Mouse (Mus musculus): ENCODE data around the gene Cmss1. TPM values are rescaled to one million over a fixed set of nuclear protein-coding genes. Genes with fewer than 3 reads are reported as not detected.

The Cmss1 gene
- polyA plus RNA-seq, 1 experiment from 2014 or later, result 36.9 TPM

- DNase-seq (no peak), ATAC-seq (ENCODE audit: low read depth) (no peak)
- peaks cover 9% of the 10 kb centered on the region for H3K27me3 ChIP-seq
- H3K36me3 ChIP-seq, result no peaks in the 10 kb centered on the region
- 68% methylated on average over 3 of the region's 3 CpGs for WGBS (ENCODE audit: insufficient replicate concordance)
- no peak overlapping the region for H3K9ac ChIP-seq
- no peaks in the 10 kb centered on the region for H3K4me1 ChIP-seq (replicated peaks)
- H3K9me3 ChIP-seq (replicated peaks), result no peaks in the 10 kb centered on the region
- no peak overlapping the region for H3K4me2 ChIP-seq
- no peak overlapping the region for H3K4me3 ChIP-seq (replicated peaks)
- no peak overlapping the region for H3K27ac ChIP-seq
Observed at GRCm38 (mm10) chr16:57543243-57543642, 63.4 kb downstream of the Cmss1 start.

- Histone ChIP-seq H3K4me2 (no peak overlapping the region), H3K27ac (no peak overlapping the region), H3K4me3 (replicated peaks) (no peak overlapping the region), H3K9me3 (replicated peaks) (no peaks in the 10 kb centered on the region), H3K4me1 (replicated peaks) (0 out of 2 replicates have a peak, but pooled peaks cover 5% of the 10 kb centered on the region), H3K36me3 (no peaks in the 10 kb centered on the region), H3K27me3 (no peaks in the 10 kb centered on the region), H3K9ac (no peak overlapping the region)
- WGBS (ENCODE audit: insufficient replicate concordance), result 66% methylated on average over 7 of the region's 7 CpGs
- DNase-seq (no peak), ATAC-seq (ENCODE audit: low read depth) (no peak)
Observed at GRCm38 (mm10) chr16:57536511-57536910, 70.2 kb downstream of the Cmss1 start.

GRCm38 (mm10) chr16:57534811-57535210 is 71.9 kb downstream of the Cmss1 start:
- DNase-seq, result no peak
- no peaks in the 10 kb centered on the region for H3K9me3 ChIP-seq (replicated peaks)
- no peak for ATAC-seq (ENCODE audit: low read depth)

GRCm38 (mm10) chr16:57534365-57534764 is 72.3 kb downstream of the Cmss1 start:
- H3K27ac ChIP-seq, result no peak overlapping the region
- no peaks in the 10 kb centered on the region for H3K27me3 ChIP-seq
- no peaks in the 10 kb centered on the region for H3K36me3 ChIP-seq
- no peak overlapping the region for H3K4me3 ChIP-seq (replicated peaks)
- 17% methylated on average over 1 of the region's 1 CpGs for WGBS (ENCODE audit: insufficient replicate concordance)
- ATAC-seq (ENCODE audit: low read depth) (no peak), DNase-seq (no peak)
- H3K9ac ChIP-seq, result no peak overlapping the region
- no peaks in the 10 kb centered on the region for H3K9me3 ChIP-seq (replicated peaks)
- no peak overlapping the region for H3K4me2 ChIP-seq
- 0 out of 2 replicates have a peak, but pooled peaks cover 5% of the 10 kb centered on the region for H3K4me1 ChIP-seq (replicated peaks)

More at GRCm38 (mm10) chr16:57534811-57535210, 71.9 kb downstream of the Cmss1 start:
- Histone ChIP-seq H3K36me3 (no peaks in the 10 kb centered on the region), H3K27me3 (no peaks in the 10 kb centered on the region), H3K4me2 (no peak overlapping the region), H3K9ac (no peak overlapping the region), H3K27ac (no peak overlapping the region), H3K4me1 (replicated peaks) (0 out of 2 replicates have a peak, but pooled peaks cover 5% of the 10 kb centered on the region), H3K4me3 (replicated peaks) (no peak overlapping the region)
- WGBS (ENCODE audit: insufficient replicate concordance), result 33% methylated on average over 1 of the region's 1 CpGs

GRCm38 (mm10) chr16:57532081-57532493 is 74.6 kb downstream of the Cmss1 start:
- ATAC-seq (ENCODE audit: low read depth) (no peak), DNase-seq (no peak)
- Histone ChIP-seq H3K9ac (no peak overlapping the region), H3K27me3 (no peaks in the 10 kb centered on the region), H3K4me2 (no peak overlapping the region), H3K36me3 (no peaks in the 10 kb centered on the region), H3K27ac (no peak overlapping the region), H3K9me3 (replicated peaks) (no peaks in the 10 kb centered on the region), H3K4me1 (replicated peaks) (0 out of 2 replicates have a peak, but pooled peaks cover 5% of the 10 kb centered on the region), H3K4me3 (replicated peaks) (no peak overlapping the region)
- WGBS (ENCODE audit: insufficient replicate concordance), result 66% methylated on average over 6 of the region's 6 CpGs

- Histone ChIP-seq H3K9me3 (replicated peaks) (no peaks in the 10 kb centered on the region), H3K4me1 (replicated peaks) (0 out of 2 replicates have a peak, but pooled peaks cover 5% of the 10 kb centered on the region), H3K36me3 (no peaks in the 10 kb centered on the region), H3K4me2 (no peak overlapping the region), H3K27me3 (no peaks in the 10 kb centered on the region), H3K9ac (no peak overlapping the region), H3K27ac (no peak overlapping the region), H3K4me3 (replicated peaks) (no peak overlapping the region)
- ATAC-seq (ENCODE audit: low read depth) (no peak), DNase-seq (no peak)
- WGBS (ENCODE audit: insufficient replicate concordance), result 70% methylated on average over 4 of the region's 4 CpGs
Observed at GRCm38 (mm10) chr16:57530547-57530946, 76.1 kb downstream of the Cmss1 start.

GRCm38 (mm10) chr16:57528457-57528856 is 78.2 kb downstream of the Cmss1 start:
- Histone ChIP-seq H3K4me2 (no peak overlapping the region), H3K36me3 (no peaks in the 10 kb centered on the region), H3K4me1 (replicated peaks) (0 out of 2 replicates have a peak, but pooled peaks cover 5% of the 10 kb centered on the region), H3K27me3 (no peaks in the 10 kb centered on the region), H3K4me3 (replicated peaks) (no peak overlapping the region), H3K9ac (no peak overlapping the region), H3K9me3 (replicated peaks) (no peaks in the 10 kb centered on the region), H3K27ac (no peak overlapping the region)
- WGBS (ENCODE audit: insufficient replicate concordance), result 53% methylated on average over 4 of the region's 4 CpGs
- no peak for ATAC-seq (ENCODE audit: low read depth)
- no peak for DNase-seq

- WGBS (ENCODE audit: insufficient replicate concordance), result 72% methylated on average over 7 of the region's 7 CpGs
- Histone ChIP-seq H3K4me2 (no peak overlapping the region), H3K27me3 (no peaks in the 10 kb centered on the region), H3K4me1 (replicated peaks) (no peaks in the 10 kb centered on the region), H3K4me3 (replicated peaks) (no peak overlapping the region), H3K9ac (no peak overlapping the region), H3K36me3 (no peaks in the 10 kb centered on the region), H3K27ac (no peak overlapping the region), H3K9me3 (replicated peaks) (no peaks in the 10 kb centered on the region)
- DNase-seq, result no peak
- ATAC-seq (ENCODE audit: low read depth), result no peak
Observed at GRCm38 (mm10) chr16:57526893-57527292, 79.8 kb downstream of the Cmss1 start.

GRCm38 (mm10) chr16:57525476-57525875 is 81.2 kb downstream of the Cmss1 start:
- DNase-seq (no peak), ATAC-seq (ENCODE audit: low read depth) (no peak)
- Histone ChIP-seq H3K36me3 (no peaks in the 10 kb centered on the region), H3K9ac (no peak overlapping the region), H3K4me2 (no peak overlapping the region), H3K27ac (no peak overlapping the region), H3K9me3 (replicated peaks) (no peaks in the 10 kb centered on the region), H3K4me1 (replicated peaks) (no peaks in the 10 kb centered on the region), H3K4me3 (replicated peaks) (no peak overlapping the region), H3K27me3 (no peaks in the 10 kb centered on the region)
- WGBS (ENCODE audit: insufficient replicate concordance), result 69% methylated on average over 4 of the region's 4 CpGs

- no peak for ATAC-seq (ENCODE audit: low read depth)
- no peaks in the 10 kb centered on the region for H3K4me1 ChIP-seq (replicated peaks)
- no peak overlapping the region for H3K9ac ChIP-seq
- H3K27ac ChIP-seq, result no peak overlapping the region
- no peaks in the 10 kb centered on the region for H3K27me3 ChIP-seq
- no peaks in the 10 kb centered on the region for H3K36me3 ChIP-seq
- H3K4me2 ChIP-seq, result no peak overlapping the region
- no peak for DNase-seq
- no peak overlapping the region for H3K4me3 ChIP-seq (replicated peaks)
- no peaks in the 10 kb centered on the region for H3K9me3 ChIP-seq (replicated peaks)
- 70% methylated on average over 5 of the region's 5 CpGs for WGBS (ENCODE audit: insufficient replicate concordance)
Observed at GRCm38 (mm10) chr16:57525046-57525445, 81.6 kb downstream of the Cmss1 start.

GRCm38 (mm10) chr16:57515636-57516035 is 91.0 kb downstream of the Cmss1 start:
- H3K9ac ChIP-seq, result no peak overlapping the region
- no peak overlapping the region for H3K27ac ChIP-seq
- no peaks in the 10 kb centered on the region for H3K27me3 ChIP-seq
- H3K9me3 ChIP-seq (replicated peaks), result no peaks in the 10 kb centered on the region
- no peak for ATAC-seq (ENCODE audit: low read depth)
- no peak overlapping the region for H3K4me3 ChIP-seq (replicated peaks)
- DNase-seq, result no peak
- no peaks in the 10 kb centered on the region for H3K36me3 ChIP-seq
- WGBS (ENCODE audit: insufficient replicate concordance), result 75% methylated on average over 10 of the region's 10 CpGs
- no peaks in the 10 kb centered on the region for H3K4me1 ChIP-seq (replicated peaks)
- H3K4me2 ChIP-seq, result no peak overlapping the region

GRCm38 (mm10) chr16:57514371-57514770 is 92.3 kb downstream of the Cmss1 start:
- Histone ChIP-seq H3K27me3 (no peaks in the 10 kb centered on the region), H3K36me3 (no peaks in the 10 kb centered on the region), H3K27ac (no peak overlapping the region), H3K9me3 (replicated peaks) (no peaks in the 10 kb centered on the region), H3K4me1 (replicated peaks) (no peaks in the 10 kb centered on the region), H3K4me3 (replicated peaks) (no peak overlapping the region), H3K9ac (no peak overlapping the region), H3K4me2 (no peak overlapping the region)
- WGBS (ENCODE audit: insufficient replicate concordance), result 74% methylated on average over 4 of the region's 4 CpGs
- ATAC-seq (ENCODE audit: low read depth) (no peak), DNase-seq (no peak)
